Mouse (Mus musculus): ENCODE results near the gene Csrnp1. TPM values are rescaled to one million over a fixed set of nuclear protein-coding genes. Genes with fewer than 3 reads are reported as not detected.

The Csrnp1 gene
- total RNA-seq, 2 experiments from 2014 or later, result 10.0 to 13.3 TPM

Other genes with a start within 250 kb of the Csrnp1 start
- gene Scn11a, start 159.2 kb downstream of the Csrnp1 start, total RNA-seq (2021), result under 1 TPM in 1 of 2 experiments, not detected in 1; 0.05 TPM
- gene Wdr48, start 89.8 kb downstream of the Csrnp1 start, total RNA-seq (2021), result 10 to 100 TPM; 26.2 to 30.4 TPM
- 10 to 100 TPM; 28.1 to 31.5 TPM for gene Gorasp1, start 47.1 kb downstream of the Csrnp1 start, total RNA-seq (2021)
- gene Ttc21a, start 47.1 kb downstream of the Csrnp1 start, total RNA-seq (2021), result not detected
- 100 to 1,000 TPM; 125 to 136 TPM for gene Xirp1, start 38.9 kb upstream of the Csrnp1 start, total RNA-seq (2021)
- gene Cx3cr1, start 85.2 kb upstream of the Csrnp1 start, total RNA-seq (2021), result 1 to 10 TPM; 3.0 to 5.1 TPM
- gene Ccr8, start 107.5 kb upstream of the Csrnp1 start, total RNA-seq (2021), result not detected
- gene Slc25a38, start 125.7 kb upstream of the Csrnp1 start, total RNA-seq (2021), result 10 to 100 TPM; 16.7 to 18.4 TPM
- 100 to 1,000 TPM; 545 TPM for gene Rpsa, start 143.0 kb upstream of the Csrnp1 start, total RNA-seq (2021)
- under 1 TPM; 0.08 to 0.49 TPM for gene Mobp, start 165.0 kb upstream of the Csrnp1 start, total RNA-seq (2021)